Mouse (Mus musculus): Measurements from ENCODE around the gene Zfp62. TPM values are rescaled to one million over a fixed set of nuclear protein-coding genes. Genes with fewer than 3 reads are reported as not detected.

The Zfp62 gene
- polyA plus RNA-seq (2014; fragmentation: Illumina TruSeq; extraction: RNeasy Lipid Tissue Mini Kit (QIAGEN cat#74804); ENCODE audit: low read depth, low replicate concordance), result 143 TPM

DNA sequence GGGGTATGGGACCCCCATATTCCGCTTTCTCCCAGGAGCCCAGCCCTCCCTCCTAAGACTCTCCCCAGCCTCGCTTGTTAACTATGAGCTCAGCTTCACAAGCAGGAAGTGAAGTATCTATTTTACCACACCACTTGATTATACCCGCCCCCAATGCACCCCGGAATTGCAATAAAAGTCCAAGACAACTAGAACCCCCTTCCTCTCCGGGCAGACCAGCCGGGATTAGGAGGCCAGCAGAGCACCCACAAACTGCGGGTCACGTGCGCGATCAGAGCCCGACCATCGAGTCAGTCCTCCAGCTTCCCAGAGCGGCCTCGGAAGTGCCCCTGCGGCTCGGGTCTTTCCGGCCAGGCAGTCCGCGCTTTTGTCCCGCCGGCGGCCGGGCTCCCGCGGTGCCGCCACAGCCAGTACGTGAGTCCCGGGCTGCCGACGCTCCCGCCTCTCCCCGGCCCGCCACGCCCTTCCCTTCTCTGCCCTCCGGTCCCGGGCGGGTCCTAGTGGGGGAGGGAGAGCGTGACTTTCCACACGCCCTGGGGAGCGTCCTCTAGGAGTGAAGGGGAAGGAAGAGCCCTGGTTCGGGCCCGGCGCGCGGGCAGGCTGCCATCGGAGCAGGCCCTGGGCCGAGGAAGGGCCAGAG is at the start of gene Zfp62:
Zfp62 (plus strand) TSS at position 164 of the 640 bp plus-strand sequence.

GRCm38 (mm10) chr11:49154077-49154476 is 49.0 kb upstream of the Zfp62 start, which contains the start of gene Olfr1394:
Gene Olfr1394, plus strand, starts transcription at chr11:49154377.

DNA sequence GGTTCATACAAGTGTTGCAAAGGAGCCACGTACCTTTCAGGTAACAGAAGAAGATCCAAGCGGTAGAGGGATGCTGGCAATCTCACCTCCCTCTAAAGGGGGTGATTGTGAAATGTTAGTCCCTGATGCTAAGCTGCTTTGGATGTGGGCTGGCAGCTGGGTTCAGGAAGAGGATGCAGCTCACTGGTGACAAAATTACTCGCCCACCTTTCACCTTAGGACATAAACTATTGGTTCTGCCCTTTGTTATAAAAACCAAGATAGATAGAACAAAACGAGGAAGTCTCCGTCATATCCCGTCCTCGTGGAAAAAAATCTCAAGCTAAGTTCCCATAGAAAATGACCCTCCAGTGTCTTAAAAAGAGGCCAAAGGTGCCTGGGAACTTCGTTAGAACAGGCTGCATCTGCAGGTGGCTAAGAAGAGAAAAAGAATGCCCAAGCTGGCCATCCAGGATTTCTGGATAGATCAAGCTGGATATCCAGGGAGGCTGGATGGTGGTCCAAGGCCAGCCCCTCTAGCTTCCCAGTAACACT is 16.1 kb upstream of the Zfp62 start, which contains the start of gene Btnl9:
Btnl9 (minus strand) TSS at position 205 of the 534 bp plus-strand sequence.

DNA sequence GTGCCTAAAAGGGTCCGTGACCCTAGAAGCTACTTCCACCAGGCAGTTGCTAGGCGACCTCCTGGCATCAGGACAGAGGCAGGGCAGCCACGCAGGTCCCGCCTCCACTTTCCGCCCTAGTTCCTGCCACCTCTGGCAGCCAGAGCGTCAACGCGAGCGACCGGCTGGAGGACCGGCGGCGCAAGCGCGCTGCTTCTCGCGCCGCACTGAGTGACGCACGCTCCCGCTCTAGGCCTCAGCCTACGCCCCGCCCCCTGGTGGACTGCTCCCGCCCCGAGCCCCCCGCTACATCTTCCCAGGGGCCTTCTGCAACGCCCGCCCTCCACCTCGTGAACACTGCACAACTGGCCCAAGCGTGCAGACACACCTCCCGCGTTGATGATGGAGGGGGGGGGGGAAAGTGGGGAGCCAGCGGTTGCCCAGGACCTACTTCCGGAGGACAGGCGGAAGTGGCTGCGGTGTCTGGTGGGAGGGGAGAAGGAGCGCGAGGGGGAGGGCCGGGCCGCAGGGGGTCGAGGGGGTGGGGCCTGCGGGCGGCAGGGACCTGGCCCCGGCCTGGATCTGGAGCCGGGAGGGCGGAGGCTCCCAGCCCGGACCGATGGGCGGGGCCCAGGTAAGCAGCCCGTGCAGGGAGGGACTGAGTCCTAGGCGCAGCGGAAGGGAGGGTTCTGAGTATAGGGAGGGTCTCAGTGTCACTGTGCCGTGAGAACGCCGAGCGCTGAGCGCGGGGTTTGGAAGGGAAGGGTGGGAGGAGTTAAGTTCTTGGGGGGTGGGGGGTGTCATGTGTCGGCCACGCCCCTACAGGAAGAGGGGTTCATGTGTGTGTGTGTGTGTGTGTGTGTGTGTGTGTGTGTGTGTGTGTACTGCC is 40.9 kb downstream of the Zfp62 start, which contains the start of gene Mgat1:
Mgat1 (plus strand) TSS at position 465 of the 868 bp plus-strand sequence.

Other genes with a start within 250 kb of the Zfp62 start
- gene Olfr56, start 224.4 kb upstream of the Zfp62 start, polyA plus RNA-seq (2014; fragmentation: Illumina TruSeq; extraction: RNeasy Lipid Tissue Mini Kit (QIAGEN cat#74804); ENCODE audit: low read depth, low replicate concordance), result 0.07 TPM
- gene 9930111J21Rik1, start 223.9 kb upstream of the Zfp62 start, polyA plus RNA-seq (2014; fragmentation: Illumina TruSeq; extraction: RNeasy Lipid Tissue Mini Kit (QIAGEN cat#74804); ENCODE audit: low read depth, low replicate concordance), result 0.11 TPM
- gene Gm12185, start 211.1 kb upstream of the Zfp62 start, polyA plus RNA-seq (2014; fragmentation: Illumina TruSeq; extraction: RNeasy Lipid Tissue Mini Kit (QIAGEN cat#74804); ENCODE audit: low read depth, low replicate concordance), result 0.48 TPM
- gene Tgtp1, start 209.1 kb upstream of the Zfp62 start, polyA plus RNA-seq (2014; fragmentation: Illumina TruSeq; extraction: RNeasy Lipid Tissue Mini Kit (QIAGEN cat#74804); ENCODE audit: low read depth, low replicate concordance), result 2.4 TPM
- 3.4 TPM for gene 9930111J21Rik2, start 152.1 kb upstream of the Zfp62 start, polyA plus RNA-seq (2014; fragmentation: Illumina TruSeq; extraction: RNeasy Lipid Tissue Mini Kit (QIAGEN cat#74804); ENCODE audit: low read depth, low replicate concordance)
- gene Tgtp2, start 139.1 kb upstream of the Zfp62 start, polyA plus RNA-seq (2014; fragmentation: Illumina TruSeq; extraction: RNeasy Lipid Tissue Mini Kit (QIAGEN cat#74804); ENCODE audit: low read depth, low replicate concordance), result 2.4 TPM
- 1.4 TPM for gene Ifi47, start 126.7 kb upstream of the Zfp62 start, polyA plus RNA-seq (2014; fragmentation: Illumina TruSeq; extraction: RNeasy Lipid Tissue Mini Kit (QIAGEN cat#74804); ENCODE audit: low read depth, low replicate concordance)
- gene Olfr1396, start 88.4 kb upstream of the Zfp62 start, polyA plus RNA-seq (2014; fragmentation: Illumina TruSeq; extraction: RNeasy Lipid Tissue Mini Kit (QIAGEN cat#74804); ENCODE audit: low read depth, low replicate concordance), result not detected
- not detected for gene Olfr1395, start 61.0 kb upstream of the Zfp62 start, polyA plus RNA-seq (2014; fragmentation: Illumina TruSeq; extraction: RNeasy Lipid Tissue Mini Kit (QIAGEN cat#74804); ENCODE audit: low read depth, low replicate concordance)
- gene Olfr1394, start 48.9 kb upstream of the Zfp62 start, polyA plus RNA-seq (2014; fragmentation: Illumina TruSeq; extraction: RNeasy Lipid Tissue Mini Kit (QIAGEN cat#74804); ENCODE audit: low read depth, low replicate concordance), result not detected
- 0.04 TPM for gene Btnl9, start 16.1 kb upstream of the Zfp62 start, polyA plus RNA-seq (2014; fragmentation: Illumina TruSeq; extraction: RNeasy Lipid Tissue Mini Kit (QIAGEN cat#74804); ENCODE audit: low read depth, low replicate concordance)
- gene Mgat1, start 40.9 kb downstream of the Zfp62 start, polyA plus RNA-seq (2014; fragmentation: Illumina TruSeq; extraction: RNeasy Lipid Tissue Mini Kit (QIAGEN cat#74804); ENCODE audit: low read depth, low replicate concordance), result 5.2 TPM
- gene Olfr1393, start 75.0 kb downstream of the Zfp62 start, polyA plus RNA-seq (2014; fragmentation: Illumina TruSeq; extraction: RNeasy Lipid Tissue Mini Kit (QIAGEN cat#74804); ENCODE audit: low read depth, low replicate concordance), result 2.3 TPM
- gene Olfr1392, start 82.0 kb downstream of the Zfp62 start, polyA plus RNA-seq (2014; fragmentation: Illumina TruSeq; extraction: RNeasy Lipid Tissue Mini Kit (QIAGEN cat#74804); ENCODE audit: low read depth, low replicate concordance), result 1.9 TPM
- gene Olfr10, start 101.4 kb downstream of the Zfp62 start, polyA plus RNA-seq (2014; fragmentation: Illumina TruSeq; extraction: RNeasy Lipid Tissue Mini Kit (QIAGEN cat#74804); ENCODE audit: low read depth, low replicate concordance), result not detected
- gene Olfr1391, start 119.5 kb downstream of the Zfp62 start, polyA plus RNA-seq (2014; fragmentation: Illumina TruSeq; extraction: RNeasy Lipid Tissue Mini Kit (QIAGEN cat#74804); ENCODE audit: low read depth, low replicate concordance), result not detected
- not detected for gene Olfr1390, start 131.9 kb downstream of the Zfp62 start, polyA plus RNA-seq (2014; fragmentation: Illumina TruSeq; extraction: RNeasy Lipid Tissue Mini Kit (QIAGEN cat#74804); ENCODE audit: low read depth, low replicate concordance)
- gene Olfr1389, start 219.8 kb downstream of the Zfp62 start, polyA plus RNA-seq (2014; fragmentation: Illumina TruSeq; extraction: RNeasy Lipid Tissue Mini Kit (QIAGEN cat#74804); ENCODE audit: low read depth, low replicate concordance), result 0.50 TPM
- 0.14 TPM for gene Olfr1388, start 233.3 kb downstream of the Zfp62 start, polyA plus RNA-seq (2014; fragmentation: Illumina TruSeq; extraction: RNeasy Lipid Tissue Mini Kit (QIAGEN cat#74804); ENCODE audit: low read depth, low replicate concordance)

All from testis, adult 10 weeks (tissue).